Mouse (Mus musculus) testis, adult 2 months (tissue): Measurements from ENCODE around the gene Atp4a. TPM values are rescaled to one million over a fixed set of nuclear protein-coding genes. Genes with fewer than 3 reads are reported as not detected.
A peak's percentile ranks its signal among the peaks of the same experiment; 100 is the strongest.
"Not testable (repeated sequence)": the region's sequence is repeated elsewhere in the genome, so short reads cannot be mapped to it uniquely, and the experiment has no call there.

Experiments
- H3K27ac ChIP-seq: fragments of 200-500 bp; 2 replicates; pipeline ENCODE4 v1.5.1; 2012; ENCODE audit warnings: low read depth, low read length; ENCODE audit not compliant: control insufficient read depth, insufficient read depth
- H3K27me3 ChIP-seq: fragments of 200-500 bp; 2 replicates; pipeline ENCODE4 v1.6.1; 2012; ENCODE audit warnings: mild to moderate bottlenecking, low read length, moderate library complexity; ENCODE audit not compliant: control insufficient read depth, insufficient read depth
- H3K36me3 ChIP-seq: fragments of 200-500 bp; 2 replicates; pipeline ENCODE4 v1.6.1; 2012; ENCODE audit warnings: mild to moderate bottlenecking, low read length; ENCODE audit not compliant: control insufficient read depth, insufficient read depth
- H3K4me1 ChIP-seq: fragments of 200-500 bp; 2 replicates; pipeline ENCODE4 v1.6.1; 2012; ENCODE audit warnings: low read length; ENCODE audit not compliant: control insufficient read depth, insufficient read depth
- H3K4me3 ChIP-seq: fragments of 200-500 bp; 2 replicates; pipeline ENCODE4 v1.5.1; 2012; ENCODE audit warnings: low read depth, mild to moderate bottlenecking, low read length, moderate library complexity, mixed read lengths; ENCODE audit not compliant: control insufficient read depth
- CTCF ChIP-seq: fragments of 200-500 bp; IDR thresholded peaks from 2 replicates; pipeline ENCODE4 v1.5.1; 2012; ENCODE audit warnings: low read depth, mild to moderate bottlenecking, inconsistent platforms, low read length, moderate library complexity; ENCODE audit not compliant: control insufficient read depth, insufficient read depth, insufficient replicate concordance
- POLR2A ChIP-seq: fragments of 200-500 bp; IDR thresholded peaks from 2 replicates; pipeline ENCODE4 v1.6.1; 2012; ENCODE audit warnings: low read depth, mild to moderate bottlenecking, inconsistent platforms, low read length, moderate library complexity; ENCODE audit not compliant: control insufficient read depth
- polyA plus RNA-seq: library from polyadenylated mRNA; depleted of rRNA; stranded (reverse); fragments of >200 nt; gene quantifications from 2 replicates; pipeline ENCODE4 v1.2.3, GENCODE M21; 2012

Gene Atp4a
- polyA plus RNA-seq, 1 experiment, result 2.7 TPM

- no peak overlapping the region for H3K27ac ChIP-seq
- TF ChIP-seq POLR2A (no peak), CTCF (no peak)
- H3K27me3 ChIP-seq, result no peaks in the 10 kb centered on the region
- peaks cover 15% of the 10 kb centered on the region for H3K4me1 ChIP-seq
- H3K36me3 ChIP-seq, result no peaks in the 10 kb centered on the region
- H3K4me3 ChIP-seq, result no peak overlapping the region; the same call in 1 of the 2 replicates
Measured at GRCm38 (mm10) chr7:30717716-30718046, 5.7 kb downstream of the Atp4a start.

GRCm38 (mm10) chr7:30719669-30720068, 7.7 kb downstream of the Atp4a start:
- peaks cover 15% of the 10 kb centered on the region for H3K4me1 ChIP-seq
- H3K36me3 ChIP-seq, result no peaks in the 10 kb centered on the region
- H3K27ac ChIP-seq, result no peak overlapping the region
- TF ChIP-seq CTCF (no peak), POLR2A (no peak)
- no peak overlapping the region for H3K4me3 ChIP-seq
- H3K27me3 ChIP-seq, result no peaks in the 10 kb centered on the region

GRCm38 (mm10) chr7:30721286-30721685, 9.3 kb downstream of the Atp4a start:
- Histone ChIP-seq H3K4me1 (peaks cover 15% of the 10 kb centered on the region), H3K4me3 (no peak overlapping the region), H3K27me3 (no peaks in the 10 kb centered on the region), H3K36me3 (no peaks in the 10 kb centered on the region), H3K27ac (no peak overlapping the region)
- no peak for TF ChIP-seq CTCF
- no peak for TF ChIP-seq POLR2A

GRCm38 (mm10) chr7:30723274-30723953, 11.4 kb downstream of the Atp4a start:
- Histone ChIP-seq H3K4me1 (peaks cover 2% of the 10 kb centered on the region), H3K36me3 (no peaks in the 10 kb centered on the region), H3K27me3 (no peaks in the 10 kb centered on the region), H3K4me3 (no peak overlapping the region), H3K27ac (no peak overlapping the region)
- TF ChIP-seq CTCF (no peak), POLR2A (no peak)

GRCm38 (mm10) chr7:30728214-30728613, 16.2 kb downstream of the Atp4a start:
- Histone ChIP-seq H3K27ac (no peak overlapping the region), H3K4me1 (peaks cover 3% of the 10 kb centered on the region), H3K4me3 (no peak overlapping the region), H3K36me3 (no peaks in the 10 kb centered on the region), H3K27me3 (no peaks in the 10 kb centered on the region)
- TF ChIP-seq POLR2A (no peak), CTCF (no peak)

GRCm38 (mm10) chr7:30728739-30729395, 16.9 kb downstream of the Atp4a start:
- peak overlapping the region; percentile 72 for H3K27ac ChIP-seq
- no peaks in the 10 kb centered on the region for H3K36me3 ChIP-seq

GRCm38 (mm10) chr7:30729396-30730063, 17.5 kb downstream of the Atp4a start, which contains the start of gene Tmem147:
Gene Tmem147 (minus strand): TSS chr7:30729540.
- H3K36me3 ChIP-seq, result no peaks in the 10 kb centered on the region
- peak within 1 kb of the TSS; percentile 94 for H3K4me3 ChIP-seq
- peak; percentile 74 for TF ChIP-seq POLR2A
- TF ChIP-seq CTCF, result peak; percentile 5; the same call in 1 of the 2 replicates
- peak within 1 kb of the TSS; percentile 80 for H3K27ac ChIP-seq
- no peaks in the 10 kb centered on the region for H3K27me3 ChIP-seq
- peaks cover 3% of the 10 kb centered on the region for H3K4me1 ChIP-seq

More at GRCm38 (mm10) chr7:30728739-30729395, 16.9 kb downstream of the Atp4a start:
- H3K4me1 ChIP-seq, result peaks cover 3% of the 10 kb centered on the region
- H3K4me3 ChIP-seq, result peak overlapping the region; percentile 94
- TF ChIP-seq CTCF (no peak), POLR2A (no peak)
- H3K27me3 ChIP-seq, result no peaks in the 10 kb centered on the region

GRCm38 (mm10) chr7:30730064-30730722, 18.2 kb downstream of the Atp4a start:
- Histone ChIP-seq H3K4me3 (peak overlapping the region; percentile 94), H3K27ac (peak overlapping the region; percentile 80; the same call in 1 of the 2 replicates)
- not testable (repeated sequence) for H3K27me3 ChIP-seq, H3K4me1 ChIP-seq, H3K36me3 ChIP-seq
